Mouse (Mus musculus) left cerebral cortex, adult 8-10 months (tissue): ENCODE data around the gene Ccr2. TPM values are rescaled to one million over a fixed set of nuclear protein-coding genes. Genes with fewer than 3 reads are reported as not detected.
"Not testable (repeated sequence)": the region's sequence is repeated elsewhere in the genome, so short reads cannot be mapped to it uniquely, and the experiment has no call there.

Source experiments
- DNase-seq, 2 experiments: peaks; one replicate each; pipeline ENCODE4 v3.0.0; 2022; ENCODE audit warnings: low spot score in 2 of 2
- total RNA-seq, 4 experiments: library from RNA; stranded (reverse); gene quantifications; 2 replicates each; pipeline ENCODE4 v1.2.4; 2022

The Ccr2 gene
- under 1 TPM; 0.15 to 0.28 (median 0.21) TPM for total RNA-seq

DNA sequence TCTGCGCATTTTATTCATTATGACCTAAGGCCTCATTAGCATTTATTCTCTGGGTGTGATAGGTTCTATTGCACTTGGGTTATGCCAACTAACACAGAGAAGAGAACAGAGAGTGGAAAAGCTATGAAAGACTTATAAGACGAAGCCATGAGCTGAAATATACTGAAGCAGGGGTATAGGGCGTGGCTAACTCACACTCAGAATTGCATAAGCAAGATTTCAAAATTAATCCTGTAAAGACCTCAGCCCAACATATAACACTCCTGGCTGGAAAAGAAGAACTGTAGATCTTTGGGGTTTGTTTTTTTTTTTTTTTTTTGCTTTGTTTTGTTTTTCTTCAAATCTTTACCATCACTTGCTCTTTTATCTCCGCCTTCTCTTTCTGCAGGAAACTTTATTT is at the start of gene Ccr2:
TSS of gene Ccr2 (plus strand) at position 228 of the 400 bp plus-strand sequence.
- DNase-seq: no peak

DNA sequence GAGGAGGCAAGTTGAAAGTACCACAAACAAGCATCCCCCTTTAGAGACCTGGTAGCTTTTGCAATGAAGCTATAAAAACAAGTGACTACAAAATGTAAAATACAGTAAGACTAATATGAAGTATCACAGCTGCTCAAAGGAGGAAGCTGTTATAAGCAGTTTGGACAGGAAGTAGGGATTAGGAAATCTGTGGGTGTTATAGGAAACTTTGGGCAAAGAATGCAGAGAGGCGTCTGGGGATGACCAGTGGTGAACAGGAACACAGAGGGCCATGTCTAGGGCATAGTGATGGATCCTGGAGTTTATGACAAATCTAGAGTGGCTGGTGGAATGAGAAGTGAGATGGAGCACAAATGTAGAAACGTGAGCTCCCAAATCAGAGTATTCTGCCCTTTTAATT is 48.2 kb upstream of the Ccr2 start:
- DNase-seq: no peak

GRCm38 (mm10) chr9:124056158-124056709 is 45.5 kb upstream of the Ccr2 start:
- DNase-seq: no peak

- no peak for DNase-seq
Observed at GRCm38 (mm10) chr9:124059660-124060352, 41.9 kb upstream of the Ccr2 start.

DNA sequence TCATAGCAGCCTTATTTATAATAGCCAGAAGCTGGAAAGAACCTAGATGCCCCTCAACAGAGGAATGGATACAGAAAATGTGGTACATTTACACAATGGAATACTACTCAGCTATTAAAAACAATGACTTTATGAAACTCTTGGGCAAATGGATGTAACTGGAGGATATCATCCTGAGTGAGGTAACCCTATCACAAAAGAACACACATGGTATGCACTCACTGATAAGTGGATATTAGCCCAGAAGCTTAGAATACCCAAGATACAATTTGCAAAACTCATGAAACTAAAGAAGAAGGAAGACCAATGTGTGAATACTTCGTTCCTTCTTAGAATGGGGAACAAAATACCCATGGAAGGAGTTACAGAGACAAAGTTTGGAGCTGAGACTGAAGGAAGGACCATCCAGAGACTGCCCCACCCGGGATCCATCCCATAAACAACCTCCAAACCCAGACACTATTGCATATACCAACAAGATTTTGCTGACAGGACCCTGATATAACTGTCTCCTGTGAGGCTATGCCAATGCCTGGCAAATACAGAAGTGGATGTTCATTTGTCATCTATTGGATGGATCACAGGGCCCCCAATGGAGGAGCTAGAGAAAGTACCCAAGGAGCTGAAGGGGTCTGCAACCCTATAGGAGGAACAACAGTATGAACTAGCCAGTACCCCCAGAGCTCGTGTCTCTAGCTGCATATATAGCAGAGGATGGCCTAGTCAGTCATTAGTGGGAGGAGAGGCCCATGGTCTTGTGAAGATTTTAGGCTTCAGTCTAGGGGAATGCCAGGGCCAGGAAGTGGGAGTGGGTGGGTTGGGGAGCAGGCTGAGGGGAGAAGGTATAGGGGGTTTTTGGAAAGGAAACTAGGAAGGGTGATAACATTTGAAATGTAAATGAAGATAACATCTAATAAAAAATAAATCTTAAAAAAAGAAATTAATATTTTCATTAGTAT is 40.0 kb upstream of the Ccr2 start:
- DNase-seq: not testable (repeated sequence)

GRCm38 (mm10) chr9:124066572-124067103 is 35.1 kb upstream of the Ccr2 start:
- no peak for DNase-seq

GRCm38 (mm10) chr9:124068098-124069058 is 33.4 kb upstream of the Ccr2 start:
- no peak for DNase-seq

DNA sequence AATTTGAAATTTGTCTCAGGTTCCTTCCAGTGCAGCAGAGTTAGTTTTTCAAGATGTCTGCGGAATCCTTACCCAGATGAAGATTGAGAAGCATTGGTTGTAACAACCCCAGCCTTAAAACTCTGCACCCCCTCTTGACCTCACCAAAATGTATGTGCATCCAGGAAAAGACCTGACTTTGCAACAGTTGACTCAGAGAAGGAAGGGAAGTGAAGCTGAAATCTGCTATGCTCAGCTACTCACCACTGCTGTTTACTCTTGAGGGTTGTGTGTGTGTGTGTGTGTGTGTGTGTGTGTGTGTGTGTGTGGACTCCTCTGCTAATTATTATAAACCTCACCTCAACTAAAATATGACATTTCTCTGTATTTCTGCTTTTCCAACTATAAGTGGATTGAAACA is 30.2 kb upstream of the Ccr2 start:
- DNase-seq: no peak

DNA sequence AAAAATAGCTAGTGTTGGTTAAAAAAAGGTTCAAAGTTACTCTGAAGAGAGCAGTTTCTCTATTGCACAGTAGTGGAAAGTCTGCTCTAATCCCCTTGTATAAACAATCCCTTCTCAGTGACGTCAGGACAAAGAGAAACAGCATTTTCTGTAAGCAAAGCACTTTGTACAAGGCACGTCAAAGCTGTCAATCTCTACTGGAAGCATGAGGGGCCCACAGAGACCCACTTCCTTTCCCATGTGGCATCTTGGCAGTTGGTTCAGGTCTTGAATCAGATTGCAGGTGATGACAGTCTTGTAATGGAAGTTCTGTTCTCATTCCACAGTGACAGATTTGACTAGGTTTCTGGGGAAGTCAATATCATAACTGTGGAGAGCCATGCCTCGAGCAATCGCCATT is 21.9 kb upstream of the Ccr2 start:
- DNase-seq: no peak

GRCm38 (mm10) chr9:124080471-124080870 is 21.3 kb upstream of the Ccr2 start:
- not testable (repeated sequence) for DNase-seq

GRCm38 (mm10) chr9:124090441-124090840 is 11.3 kb upstream of the Ccr2 start:
- DNase-seq: no peak

DNA sequence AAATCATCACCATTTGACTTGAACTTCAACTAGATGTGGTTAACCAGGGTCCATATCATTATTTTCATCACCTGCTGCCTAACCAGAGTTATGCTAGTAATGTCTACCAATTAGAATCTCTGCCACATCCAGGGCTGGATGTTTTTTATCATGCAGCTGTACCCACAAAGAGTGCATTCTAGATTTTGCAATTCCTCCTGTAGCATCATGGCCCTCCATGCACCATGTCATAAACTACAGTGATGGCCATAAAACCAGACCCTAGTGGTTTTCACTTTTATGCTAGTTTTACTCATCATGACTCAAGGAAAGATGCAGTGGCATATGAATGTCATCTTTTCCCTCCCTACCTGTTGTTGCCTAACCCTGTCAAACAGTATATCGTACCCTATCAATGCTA is 2.6 kb upstream of the Ccr2 start:
- no peak for DNase-seq

- no peak for DNase-seq
Observed at GRCm38 (mm10) chr9:124100357-124100756, 1.4 kb upstream of the Ccr2 start.

DNA sequence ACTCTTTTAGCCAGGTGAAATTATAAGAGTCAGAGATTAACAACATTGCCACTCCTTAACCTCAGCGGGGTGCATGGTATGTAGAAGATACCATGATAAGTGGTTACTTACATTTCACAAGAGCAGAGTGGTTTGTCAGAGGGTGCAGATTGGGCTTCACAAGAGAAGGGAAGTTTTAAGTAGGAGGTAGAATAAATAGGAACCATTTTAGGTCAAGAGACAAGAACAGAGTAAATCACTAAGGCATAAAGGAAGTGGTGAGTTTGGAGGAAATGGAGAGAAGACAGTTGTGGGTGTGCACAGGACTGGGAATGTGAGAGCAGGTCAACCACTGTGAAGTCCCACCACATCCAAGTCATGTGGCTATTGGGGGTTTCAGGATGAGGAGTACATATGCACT is 1.4 kb downstream of the Ccr2 start:
- DNase-seq: no peak

DNA sequence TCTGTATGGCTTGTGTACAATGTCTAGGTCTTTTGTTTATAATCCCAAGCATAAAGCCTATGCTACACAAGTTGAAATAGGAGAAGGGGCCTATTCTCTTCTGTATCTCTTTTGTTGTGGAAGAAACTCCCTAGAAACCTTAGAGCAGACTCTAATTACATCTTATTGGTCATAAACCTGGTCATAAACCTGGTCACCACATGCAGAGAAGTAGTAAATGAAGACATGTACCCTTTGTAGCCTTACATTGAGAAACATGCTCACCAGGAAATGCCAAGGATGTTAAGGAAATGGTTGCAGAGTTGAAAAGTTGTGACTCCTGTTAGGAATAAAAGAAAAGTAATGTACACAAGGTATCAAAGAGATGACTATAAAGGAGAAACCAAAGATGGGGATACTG is 3.4 kb downstream of the Ccr2 start:
- no peak for DNase-seq

DNA sequence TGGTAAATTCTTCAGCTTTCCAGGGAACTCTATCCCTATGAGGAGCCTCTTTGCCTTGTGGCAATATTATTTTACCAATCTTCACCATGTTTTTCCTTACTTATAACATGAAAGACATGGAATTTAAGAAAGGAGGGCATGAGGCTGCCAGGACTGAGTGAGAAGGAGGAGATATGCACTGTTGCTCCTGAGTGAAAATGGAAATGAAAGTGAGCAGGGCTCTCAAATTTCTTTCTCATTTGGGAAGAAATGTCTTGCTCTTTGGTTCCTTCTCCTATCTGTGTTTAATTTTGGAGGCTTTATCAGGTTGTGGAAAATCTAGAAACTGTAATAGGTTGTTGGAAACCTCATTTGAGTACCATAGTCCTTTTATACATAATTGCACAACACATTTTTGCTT is 5.5 kb downstream of the Ccr2 start:
- DNase-seq: no peak

- no peak for DNase-seq
Observed at GRCm38 (mm10) chr9:124108356-124109127, 6.8 kb downstream of the Ccr2 start.

DNA sequence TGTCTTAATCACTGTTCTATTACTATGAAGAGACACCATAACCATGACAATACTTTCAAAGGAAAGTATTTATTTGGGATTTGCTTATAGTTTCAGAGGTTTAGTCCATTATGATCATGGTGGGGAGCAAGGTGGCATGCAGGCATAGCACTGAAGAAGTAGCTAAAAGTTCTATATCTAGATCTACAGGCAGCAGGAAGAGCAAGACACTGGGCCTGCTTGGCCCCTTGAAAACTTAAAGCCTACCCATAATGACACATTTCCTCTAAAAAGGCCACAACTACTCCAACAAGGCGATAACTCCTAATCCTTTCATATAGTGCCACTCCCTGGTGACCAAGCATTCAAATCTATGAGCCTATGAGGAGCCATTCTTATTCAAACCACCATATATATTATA is 10.2 kb downstream of the Ccr2 start:
- no peak for DNase-seq

DNA sequence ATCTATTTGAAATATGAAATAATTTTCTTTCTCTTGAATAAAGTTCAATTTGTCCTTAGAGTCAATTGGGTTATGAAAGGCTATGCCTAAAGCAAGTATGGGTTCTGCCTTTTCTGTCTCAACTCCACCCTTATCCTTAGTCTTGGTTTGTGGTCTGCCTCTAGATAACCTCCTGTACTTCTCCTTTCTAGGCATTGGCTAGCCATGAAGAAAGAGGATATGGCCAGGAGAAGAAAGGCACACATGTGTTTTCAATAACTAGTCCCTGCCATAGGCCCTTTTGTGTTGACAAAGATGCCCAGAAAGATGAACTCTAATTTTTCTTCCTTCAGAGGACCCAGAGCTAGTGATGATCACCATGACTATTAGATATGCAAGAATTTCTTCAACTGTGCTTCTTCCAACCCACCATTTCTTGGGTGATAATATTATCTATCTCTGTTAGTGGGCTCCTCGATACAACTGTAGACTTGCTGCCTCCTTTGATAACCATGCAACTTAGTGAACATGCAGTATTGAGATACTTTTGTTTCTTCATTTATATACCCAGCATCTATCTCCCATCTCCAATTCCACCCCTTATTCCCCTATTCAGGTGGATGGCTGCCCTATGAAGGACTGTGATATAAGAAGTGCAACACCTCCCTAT is 11.0 kb downstream of the Ccr2 start:
- no peak for DNase-seq

DNA sequence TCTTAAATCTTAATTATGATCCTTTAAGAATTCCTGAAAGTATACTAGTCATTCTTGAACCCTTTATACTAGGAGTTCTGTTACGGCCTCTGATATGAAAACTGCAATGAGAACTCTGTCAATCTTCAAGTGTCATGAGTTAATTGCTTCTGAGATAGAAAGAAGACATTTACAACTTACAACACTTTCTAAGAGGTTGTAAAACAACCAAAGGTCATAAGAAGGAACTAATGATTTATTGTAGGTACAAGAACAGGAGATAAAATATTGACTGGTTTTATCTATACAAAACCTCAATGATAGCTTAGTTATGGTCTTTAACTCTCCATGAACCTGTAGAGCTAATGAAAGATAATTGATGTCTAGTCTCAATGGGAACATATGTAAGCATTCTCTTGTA is 12.0 kb downstream of the Ccr2 start:
- DNase-seq: no peak
